Mouse (Mus musculus) layer of hippocampus, postnatal 10 days (tissue): ENCODE measurements at regions not wholly inside any gene's neighbourhood (a gene's known extent, or its start where the extent isn't known, plus 50 kb on each side); places are given as distances from the start of the nearest gene placed in this dataset.

Experiments
- DNase-seq, 2 experiments: peaks; one replicate each; pipeline ENCODE4 v3.0.0; 2021; ENCODE audit warnings: low spot score in 2 of 2

GRCm38 (mm10) chr19:25729103-25729502, 56.9 kb downstream of the Dmrt2 start:
- DNase-seq: no peak

GRCm38 (mm10) chr19:25729633-25730032, 57.4 kb downstream of the Dmrt2 start:
- no peak for DNase-seq

GRCm38 (mm10) chr19:25778455-25778854, 106.2 kb downstream of the Dmrt2 start:
- no peak for DNase-seq

GRCm38 (mm10) chr19:25779356-25779755, 107.1 kb downstream of the Dmrt2 start:
- DNase-seq: no peak

- no peak for DNase-seq
Observed at GRCm38 (mm10) chr19:25781314-25781713, 109.1 kb downstream of the Dmrt2 start.

- DNase-seq: no peak
Observed at GRCm38 (mm10) chr19:25802692-25803091, 130.5 kb downstream of the Dmrt2 start.

GRCm38 (mm10) chr19:25805351-25805750, 133.1 kb downstream of the Dmrt2 start:
- peak; percentile 14 to 22 for DNase-seq

GRCm38 (mm10) chr19:25813651-25814050, 141.4 kb downstream of the Dmrt2 start:
- DNase-seq: no peak

GRCm38 (mm10) chr19:25845158-25845557, 172.9 kb downstream of the Dmrt2 start:
- no peak for DNase-seq

GRCm38 (mm10) chr19:25856344-25856743, 184.1 kb downstream of the Dmrt2 start:
- DNase-seq: no peak

GRCm38 (mm10) chr19:25863312-25863711, 191.1 kb downstream of the Dmrt2 start:
- DNase-seq: no peak

- no peak for DNase-seq
Observed at GRCm38 (mm10) chr19:25906721-25907120, 234.5 kb downstream of the Dmrt2 start.

GRCm38 (mm10) chr19:25922052-25922451, 249.8 kb downstream of the Dmrt2 start:
- DNase-seq: no peak

- DNase-seq: no peak
Observed at GRCm38 (mm10) chr19:25922806-25923205, 250.6 kb downstream of the Dmrt2 start.

GRCm38 (mm10) chr19:25923727-25924384, 251.6 kb downstream of the Dmrt2 start:
- DNase-seq: no peak

GRCm38 (mm10) chr19:25924385-25924769, 252.2 kb downstream of the Dmrt2 start:
- no peak for DNase-seq

GRCm38 (mm10) chr19:25927220-25927619, 255.0 kb downstream of the Dmrt2 start:
- DNase-seq: no peak

- DNase-seq: no peak
Observed at GRCm38 (mm10) chr19:25937343-25937742, 265.1 kb downstream of the Dmrt2 start.

- no peak for DNase-seq
Observed at GRCm38 (mm10) chr19:25971210-25971609, 299.0 kb downstream of the Dmrt2 start.

GRCm38 (mm10) chr19:25975202-25975601, 303.0 kb downstream of the Dmrt2 start:
- no peak for DNase-seq

- no peak for DNase-seq
Observed at GRCm38 (mm10) chr19:25980308-25980707, 308.1 kb downstream of the Dmrt2 start.

- DNase-seq: peak; percentile 29 to 34
Observed at GRCm38 (mm10) chr19:26014620-26015180, 342.5 kb downstream of the Dmrt2 start.

GRCm38 (mm10) chr19:26021141-26021540, 348.9 kb downstream of the Dmrt2 start:
- peak; percentile 12 to 14 for DNase-seq
